Mouse (Mus musculus) adrenal gland, postnatal 10 days (tissue): ENCODE measurements around the gene Fahd2a. TPM values are rescaled to one million over a fixed set of nuclear protein-coding genes. Genes with fewer than 3 reads are reported as not detected.

Experiments
- DNase-seq: peaks from one replicate; pipeline ENCODE4 v3.0.0; 2021; ENCODE audit warnings: mixed read lengths
- total RNA-seq, 2 experiments: library from RNA; stranded (reverse); gene quantifications; 2 replicates each; pipeline ENCODE4 v1.2.3; 2021

The Fahd2a gene
- total RNA-seq, 2 experiments from 2014 or later: 44.4 to 52.4 TPM

DNA sequence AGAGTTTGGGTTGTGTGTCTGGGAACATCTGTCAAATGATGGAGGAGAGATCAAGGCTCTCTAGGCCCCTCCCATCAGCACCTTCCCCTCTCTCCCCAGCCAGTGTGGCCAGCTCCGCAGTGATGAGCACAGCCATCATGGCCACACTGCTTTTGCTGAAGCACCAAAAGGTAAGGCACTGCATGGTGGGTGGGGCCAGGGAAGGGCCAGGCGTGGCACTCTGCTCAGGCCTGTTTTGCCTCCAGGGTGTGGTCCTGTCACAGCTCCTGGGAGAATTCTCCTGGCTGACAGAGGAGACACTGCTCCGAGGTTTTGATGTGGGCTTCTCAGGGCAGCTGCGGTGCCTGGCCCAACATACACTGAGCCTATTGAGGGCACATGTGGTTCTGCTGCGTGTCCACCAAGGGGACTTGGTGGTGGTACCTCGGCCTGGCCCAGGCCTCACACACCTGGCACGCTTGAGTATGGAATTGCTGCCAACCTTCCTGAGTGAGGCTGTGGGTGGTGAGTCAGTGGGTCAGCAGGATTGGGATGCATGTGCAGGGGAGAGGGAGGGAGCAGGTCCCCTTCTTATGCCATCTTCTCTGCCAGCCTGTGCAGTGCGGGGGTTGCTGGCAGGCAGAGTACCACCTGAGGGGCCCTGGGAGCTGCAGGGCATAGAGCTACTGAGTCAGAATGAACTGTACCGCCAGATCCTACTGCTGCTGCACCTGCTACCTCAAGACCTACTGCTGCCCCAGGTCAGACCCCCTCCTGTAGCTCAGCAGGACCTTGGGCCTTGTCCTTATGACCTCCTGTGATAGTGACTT, 10.7 kb downstream of the Fahd2a start:
- no peak for DNase-seq

DNA sequence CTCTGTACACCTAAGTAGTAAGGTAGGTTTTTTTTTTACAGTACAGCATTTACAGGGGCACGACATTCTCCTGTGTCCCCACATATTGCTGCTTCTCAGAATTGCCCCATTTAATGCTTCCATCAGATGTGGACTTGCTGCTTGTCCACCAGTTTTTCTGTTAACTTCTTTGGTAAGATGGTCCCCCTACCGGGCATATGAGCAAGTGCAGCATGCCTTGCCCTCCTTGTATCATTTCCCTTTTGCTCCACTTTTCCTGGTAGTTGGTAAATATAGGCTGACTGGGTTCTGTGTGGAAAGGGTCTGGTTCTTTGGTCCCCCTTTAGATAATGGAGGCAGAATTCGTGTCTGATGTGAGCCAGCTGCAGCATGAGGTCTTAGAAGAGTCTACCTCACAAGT, 14.1 kb downstream of the Fahd2a start:
- DNase-seq: peak; percentile 60

DNA sequence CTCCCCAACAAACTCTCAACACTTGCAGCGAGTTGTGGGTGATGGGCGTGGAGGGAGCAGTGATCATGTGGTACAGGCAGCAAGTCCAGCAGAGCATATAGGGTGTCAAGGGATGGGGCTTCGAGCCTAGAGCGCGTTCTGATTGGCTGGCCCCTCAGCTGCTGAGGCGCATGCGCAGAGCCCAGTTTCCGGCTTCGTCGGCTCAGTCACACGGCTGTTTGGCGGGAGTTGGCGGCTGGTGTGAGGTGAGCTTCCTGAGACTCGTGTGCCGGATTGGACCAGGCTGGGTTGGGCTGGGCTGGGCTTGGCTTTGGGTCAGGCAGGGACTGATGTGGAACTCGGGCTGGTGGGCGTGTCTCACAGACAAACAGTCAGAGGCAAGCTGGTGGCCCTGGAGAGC, 19.4 kb downstream of the Fahd2a start, which contains the start of gene Gpat2:
Gene Gpat2 (plus strand): TSS at position 223 of the 400 bp plus-strand sequence.
- no peak for DNase-seq

DNA sequence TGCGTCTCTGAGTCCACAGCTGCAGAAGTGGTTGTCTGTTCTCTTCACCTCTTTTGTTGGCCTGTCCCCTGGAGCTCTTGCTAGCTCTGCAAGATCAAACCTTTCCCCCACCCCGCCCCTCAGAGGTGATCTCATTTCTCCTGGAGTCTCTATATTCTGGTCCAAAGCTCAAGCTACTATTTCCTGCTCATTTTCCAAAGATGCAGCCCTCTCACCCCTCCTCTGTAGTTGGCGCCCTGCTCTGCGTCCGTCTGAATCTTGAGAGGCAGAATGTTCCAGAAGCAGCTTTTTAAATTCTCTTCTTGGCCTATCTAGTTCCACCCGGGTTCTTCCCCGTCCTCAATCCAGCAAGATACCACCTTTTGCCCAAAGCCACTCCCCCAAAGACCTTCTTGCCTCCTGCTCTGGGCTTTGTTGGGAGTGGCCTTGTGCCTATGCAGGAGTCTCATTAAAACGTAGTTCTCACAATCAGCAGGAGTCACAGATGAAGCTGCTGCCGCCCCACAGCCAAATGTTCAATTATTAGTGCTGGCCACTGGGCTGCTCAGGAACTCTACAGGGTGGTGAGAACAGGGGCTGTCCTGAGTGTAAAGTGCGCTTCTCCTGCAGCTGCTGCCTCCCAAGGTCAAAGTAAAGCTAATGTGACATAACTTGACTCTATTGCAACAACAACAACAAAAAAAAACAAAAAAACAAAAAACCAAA, 25.9 kb downstream of the Fahd2a start:
- no peak for DNase-seq

DNA sequence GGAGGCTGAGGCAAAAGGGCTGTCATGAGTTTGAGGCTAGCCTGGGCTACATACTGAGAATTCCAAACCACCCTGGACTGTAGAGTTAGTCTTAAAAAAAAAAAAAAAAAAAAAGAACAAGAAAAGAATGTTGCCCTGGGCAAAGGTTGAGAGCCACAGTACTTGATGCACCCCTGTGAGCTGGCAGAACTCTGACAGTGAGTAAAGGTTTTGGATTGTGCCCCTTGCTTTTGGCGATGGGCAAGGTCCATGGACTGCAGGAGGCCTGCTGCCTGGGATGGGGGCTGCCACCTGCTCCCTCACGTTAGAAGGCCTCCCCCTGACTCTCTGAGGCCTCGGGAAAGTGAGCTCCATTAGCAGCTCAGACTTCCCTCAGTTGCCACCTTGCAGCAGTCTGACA, 27.7 kb downstream of the Fahd2a start:
- no peak for DNase-seq

DNA sequence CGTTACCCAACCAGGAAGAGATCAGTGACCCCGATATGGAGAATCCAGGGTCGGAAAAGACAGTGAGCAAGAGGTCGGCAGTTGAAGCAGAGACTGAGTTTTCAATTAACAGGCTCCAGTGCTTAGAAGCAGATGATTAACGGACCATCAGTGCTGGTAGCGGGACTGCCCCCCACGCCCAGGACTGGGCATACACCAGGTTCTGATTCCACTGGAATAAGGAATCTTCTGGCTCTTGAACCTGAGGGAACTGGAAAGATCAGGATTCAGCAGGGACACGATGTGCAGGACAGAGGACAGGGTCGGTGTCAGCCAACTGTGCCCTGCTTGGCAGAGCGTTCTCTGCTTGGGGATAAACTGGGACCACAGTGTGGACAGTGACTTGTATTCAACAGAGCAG, 28.6 kb downstream of the Fahd2a start:
- DNase-seq: no peak

DNA sequence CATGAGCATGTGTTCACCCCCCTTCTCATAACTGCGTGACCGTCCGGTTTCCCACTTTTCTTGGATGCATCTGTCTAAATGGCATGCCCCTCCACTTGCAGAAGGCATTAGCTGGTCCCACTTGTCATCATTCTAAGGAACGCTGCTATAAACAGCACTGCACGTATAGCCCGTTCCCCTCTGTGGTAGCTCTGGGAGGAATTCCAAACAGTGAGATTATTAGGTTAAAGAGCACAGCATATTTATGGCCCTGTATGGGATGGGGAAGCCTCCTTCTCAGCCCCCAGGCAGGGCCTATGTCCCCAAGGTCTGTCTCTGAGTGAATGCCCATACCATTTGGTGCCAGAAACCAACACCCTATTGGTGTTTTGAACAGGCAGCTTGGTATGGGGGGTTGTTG, 33.2 kb downstream of the Fahd2a start:
- DNase-seq: no peak

DNA sequence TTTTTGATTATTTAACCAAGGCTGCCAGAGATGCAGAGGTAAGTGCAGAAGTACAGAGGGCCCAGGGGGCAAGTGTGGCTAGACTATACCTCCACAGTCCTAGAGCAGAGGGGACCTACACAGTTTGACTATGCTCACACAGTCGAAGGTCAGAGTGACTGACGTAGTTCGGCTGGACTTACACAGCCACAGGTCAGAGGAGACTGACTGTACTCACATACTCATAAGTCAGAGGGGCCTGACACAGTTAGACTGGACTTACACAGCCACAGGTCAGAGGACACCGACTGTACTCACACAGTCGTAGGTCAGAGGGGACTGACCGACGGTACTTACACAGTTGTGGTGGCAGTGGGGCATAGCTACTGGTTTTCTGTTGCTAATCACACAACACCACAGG, 45.6 kb downstream of the Fahd2a start:
- no peak for DNase-seq

DNA sequence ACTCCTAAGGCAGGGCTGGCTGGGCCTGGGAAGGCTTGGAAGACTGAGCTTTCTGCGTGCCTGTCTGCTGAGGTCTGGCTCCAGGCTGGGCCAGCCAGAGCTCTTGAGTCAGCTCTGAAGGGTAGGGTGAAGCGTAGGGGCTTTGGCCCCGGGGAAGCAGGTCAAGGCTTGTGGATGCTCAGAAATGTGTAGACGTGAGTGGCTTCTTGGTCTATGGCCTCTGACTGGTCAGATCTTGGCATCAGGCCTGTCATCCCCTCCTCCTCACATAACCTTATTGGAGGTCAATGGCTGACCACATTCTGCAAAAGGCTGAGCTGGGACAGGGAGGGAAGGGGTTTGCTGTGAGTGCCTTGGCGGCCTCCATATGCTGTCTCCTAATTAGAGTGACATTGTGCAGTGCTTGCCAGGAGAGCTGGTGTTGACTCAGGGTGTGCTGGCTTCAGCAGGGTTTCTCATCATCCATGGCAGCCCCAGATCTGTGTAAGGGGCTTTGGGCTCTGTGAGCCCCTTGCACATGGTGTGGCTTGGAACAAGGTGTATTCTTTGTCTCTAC, 49.7 kb downstream of the Fahd2a start:
- peak; percentile 58 for DNase-seq

DNA sequence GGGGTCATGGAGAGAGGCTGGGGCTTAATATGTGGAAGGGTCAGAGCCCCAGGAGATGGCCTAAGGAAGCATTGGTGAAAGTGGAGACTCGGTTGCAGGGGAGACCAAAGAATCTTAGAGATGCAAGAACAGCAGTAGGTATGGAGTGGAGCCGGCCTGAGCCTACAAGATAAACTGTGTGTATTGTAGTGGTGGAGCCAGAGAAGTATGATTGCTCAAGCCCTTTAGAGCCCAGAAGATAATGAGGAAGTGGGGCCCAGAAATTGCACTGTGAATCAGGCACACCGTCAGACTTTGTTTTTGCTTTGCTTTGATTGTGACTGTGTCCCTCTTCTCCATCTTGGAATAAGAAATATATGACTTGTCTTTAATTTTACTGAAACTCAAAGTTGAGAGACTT, 53.0 kb downstream of the Fahd2a start:
- no peak for DNase-seq

DNA sequence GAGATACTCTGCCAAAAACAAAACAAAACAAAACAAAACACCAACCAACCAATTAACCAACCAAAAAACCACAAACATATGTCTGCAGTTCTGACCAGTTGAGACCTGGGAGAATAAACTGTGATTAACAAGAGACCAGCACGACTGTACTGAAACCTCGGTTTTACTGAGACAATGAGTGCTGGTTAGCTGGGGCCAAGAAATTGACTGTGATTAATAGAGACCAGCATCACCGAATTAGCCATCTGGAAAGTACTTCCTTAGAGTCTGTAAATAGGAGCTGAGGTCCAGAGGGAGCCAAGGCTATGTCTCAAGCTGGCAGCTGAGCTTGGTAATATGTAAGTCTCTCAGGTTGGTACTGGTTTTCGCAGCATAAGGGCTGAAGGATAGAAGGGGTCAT, 53.5 kb downstream of the Fahd2a start:
- no peak for DNase-seq

DNA sequence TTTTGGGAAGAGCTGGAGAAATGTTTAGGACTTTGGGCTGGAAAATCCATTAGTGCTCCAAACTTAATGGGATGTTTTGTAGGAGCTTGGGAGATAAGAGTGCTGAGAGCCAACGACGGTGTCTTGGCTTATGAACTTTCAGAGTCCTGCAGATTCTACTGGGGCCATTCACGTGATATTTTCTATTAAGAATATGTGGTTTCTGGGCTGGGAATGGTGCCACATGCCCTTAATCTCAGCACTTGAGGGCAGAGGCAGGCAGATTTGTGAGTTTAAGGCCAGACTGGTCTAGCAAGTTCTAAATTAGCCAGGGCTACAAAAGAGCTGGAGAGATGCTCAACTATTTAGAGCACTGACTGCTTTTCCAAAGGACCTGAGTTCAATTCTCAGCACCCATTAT, 54.0 kb downstream of the Fahd2a start:
- DNase-seq: no peak

DNA sequence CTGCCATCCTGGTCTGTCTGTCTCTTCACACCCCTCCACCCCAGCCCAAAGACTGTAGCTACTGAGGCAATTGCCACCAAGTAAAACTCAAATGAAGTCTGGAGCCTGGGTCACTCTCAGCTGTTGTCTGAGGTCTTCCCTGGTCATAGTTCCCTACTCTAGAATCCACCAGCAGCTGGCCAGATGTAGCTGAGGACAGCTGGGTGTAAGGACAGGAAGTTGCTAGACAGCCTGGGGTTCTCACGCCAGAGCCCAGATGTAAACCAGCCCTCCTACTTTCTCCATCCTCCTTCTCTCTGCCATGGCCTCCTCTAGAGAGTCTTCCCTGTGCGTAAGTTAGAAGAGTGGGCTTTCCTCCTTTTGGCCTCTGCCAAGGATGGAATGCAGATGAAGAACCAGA, 56.8 kb downstream of the Fahd2a start:
- DNase-seq: no peak

Other genes with a start within 250 kb of the Fahd2a start
- gene 1810024B03Rik, start 236.3 kb downstream of the Fahd2a start, total RNA-seq: 1 to 10 TPM; 1.3 to 1.8 TPM
- gene Snrnp200, start 236.2 kb downstream of the Fahd2a start, total RNA-seq: 10 to 100 TPM; 58.9 to 70.8 TPM
- gene Ciao1, start 196.7 kb downstream of the Fahd2a start, total RNA-seq: 10 to 100 TPM; 85.9 to 93.7 TPM
- gene Tmem127, start 196.7 kb downstream of the Fahd2a start, total RNA-seq: 10 to 100 TPM; 55.4 to 56.4 TPM
- gene Stard7, start 174.3 kb downstream of the Fahd2a start, total RNA-seq: 100 to 1,000 TPM; 143 to 175 TPM
- 1 to 10 TPM; 4.2 to 5.5 TPM for gene Dusp2, start 108.4 kb downstream of the Fahd2a start, total RNA-seq
- gene Astl, start 105.9 kb downstream of the Fahd2a start, total RNA-seq: under 1 TPM in 1 of 2 experiments, not detected in 1; 0.21 TPM
- gene Adra2b, start 81.4 kb downstream of the Fahd2a start, total RNA-seq: 1 to 10 TPM; 2.6 to 2.7 TPM
- gene Gpat2, start 19.4 kb downstream of the Fahd2a start, total RNA-seq: under 1 TPM; 0.48 to 0.58 TPM
- gene Kcnip3, start 77.5 kb upstream of the Fahd2a start, total RNA-seq: 1 to 10 TPM; 3.5 to 4.3 TPM
- gene Prom2, start 96.9 kb upstream of the Fahd2a start, total RNA-seq: under 1 TPM; 0.09 to 0.12 TPM
- gene Zfp661, start 142.5 kb upstream of the Fahd2a start, total RNA-seq: 1 to 10 TPM; 3.0 to 4.3 TPM
- gene Mrps5, start 142.7 kb upstream of the Fahd2a start, total RNA-seq: 100 to 1,000 TPM; 137 to 159 TPM
- gene Mal, start 212.1 kb upstream of the Fahd2a start, total RNA-seq: 1 to 10 TPM; 5.8 to 7.0 TPM